Mouse (Mus musculus): Measurements from ENCODE around the gene Cmc2. TPM values are rescaled to one million over a fixed set of nuclear protein-coding genes. Genes with fewer than 3 reads are reported as not detected.
A peak's percentile ranks its signal among the peaks of the same experiment; 100 is the strongest.

Gene Cmc2
- polyA plus RNA-seq, 1 experiment from 2014 or later = 79.4 TPM

DNA sequence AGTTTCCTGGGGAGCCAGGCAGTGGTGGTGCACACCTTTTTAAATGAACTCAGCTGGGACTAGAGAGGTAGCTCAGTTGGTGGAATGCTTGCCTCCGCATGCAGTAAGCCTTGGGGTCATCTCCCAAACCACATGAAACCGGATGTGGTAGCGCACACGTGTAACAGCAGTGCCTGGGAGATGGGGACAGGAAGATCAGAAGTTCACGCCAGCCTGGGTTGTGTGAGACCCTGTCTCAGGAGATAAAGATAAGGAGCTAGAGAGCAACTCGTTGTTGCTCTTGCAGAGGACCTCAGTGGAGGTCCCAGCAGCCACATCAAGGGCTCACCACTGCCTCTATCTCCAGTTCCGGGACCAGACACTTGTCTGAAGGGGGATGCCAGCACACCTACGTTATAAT lies 2.3 kb upstream of the Cmc2 start:
- Histone ChIP-seq H3K27me3 (ENCODE audit: insufficient read depth, low read length) (no peaks in the 10 kb centered on the region), H3K4me1 (ENCODE audit: insufficient read depth, low read length) (peaks cover 11% of the 10 kb centered on the region), H3K4me3 (ENCODE audit: low read length) (no peak overlapping the region), H3K36me3 (ENCODE audit: insufficient read depth, low read length) (peaks cover 19% of the 10 kb centered on the region), H3K9ac (replicated peaks; ENCODE audit: low read length) (no peak overlapping the region), H3K4me2 (replicated peaks; ENCODE audit: low read depth, low read length) (no peak overlapping the region), H3K9me3 (ENCODE audit: low read length) (no peaks in the 10 kb centered on the region), H3K27ac (ENCODE audit: low read length) (no peak overlapping the region)
- 89% methylated on average over 8 of the region's 8 CpGs for WGBS
- no peak for ATAC-seq (ENCODE audit: low FRiP score, low TSS enrichment)

DNA sequence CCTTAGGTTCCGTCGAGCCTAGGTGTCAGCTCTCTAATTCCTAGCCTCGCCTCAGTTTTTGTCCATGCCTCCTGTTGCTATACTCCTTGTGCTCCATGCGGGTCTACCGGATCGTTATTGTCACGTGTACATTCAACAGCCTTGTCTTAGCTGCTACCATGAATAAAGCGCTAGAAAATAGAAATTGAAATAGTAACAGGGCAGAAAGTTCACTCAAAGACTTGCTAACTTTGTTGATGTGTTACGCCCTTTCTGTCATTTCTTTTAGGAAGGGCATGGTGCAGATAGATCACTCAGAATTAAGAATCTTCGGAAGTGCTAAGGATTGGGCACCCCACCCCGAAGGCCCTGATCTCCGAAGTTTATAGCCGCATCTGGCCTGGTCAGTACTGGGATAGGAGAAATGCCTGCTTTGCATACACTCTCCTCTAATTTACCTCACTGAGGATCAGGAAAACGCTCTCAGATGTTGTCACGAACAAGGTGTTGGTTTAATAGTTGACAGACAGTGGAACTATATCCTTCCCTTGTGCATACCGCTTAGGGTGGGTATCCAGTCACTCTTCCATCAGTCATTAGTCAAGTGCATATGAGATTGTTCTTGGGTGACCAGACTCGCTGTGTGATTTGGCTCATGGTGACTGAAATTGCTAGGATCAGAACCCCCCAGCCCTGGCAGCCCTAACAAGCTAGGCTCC lies 954 bp upstream of the Cmc2 start:
- peak overlapping the region; percentile 84 for H3K27ac ChIP-seq (ENCODE audit: low read length)
- 24% methylated on average over 17 of the region's 17 CpGs for WGBS
- no peak for ATAC-seq (ENCODE audit: low FRiP score, low TSS enrichment)

DNA sequence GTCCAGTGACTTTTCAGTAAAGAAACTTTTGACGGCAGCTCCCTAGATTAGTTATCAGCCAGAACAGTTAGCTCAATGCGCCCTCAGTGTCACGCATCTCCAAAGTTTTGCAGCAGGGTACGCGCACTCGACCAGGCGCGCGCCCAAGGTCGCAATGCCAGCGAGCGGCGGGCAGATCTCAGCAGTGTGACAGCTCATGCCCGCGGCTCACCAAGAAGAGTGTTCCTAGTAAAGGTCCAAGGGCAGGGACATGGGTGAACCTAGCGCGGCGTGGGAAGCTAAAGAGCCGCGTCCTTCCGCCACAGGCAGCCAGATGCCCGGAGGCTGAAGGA lies 284 bp downstream of the Cmc2 start:
- Histone ChIP-seq H3K9me3 (ENCODE audit: low read length) (no peaks in the 10 kb centered on the region), H3K4me3 (ENCODE audit: low read length) (peak overlapping the region; percentile 79), H3K4me1 (ENCODE audit: insufficient read depth, low read length) (peaks cover 11% of the 10 kb centered on the region), H3K27ac (ENCODE audit: low read length) (peak overlapping the region; percentile 84), H3K36me3 (ENCODE audit: insufficient read depth, low read length) (peaks cover 6% of the 10 kb centered on the region), H3K4me2 (replicated peaks; ENCODE audit: low read depth, low read length) (peak overlapping the region; percentile 81), H3K9ac (replicated peaks; ENCODE audit: low read length) (peak overlapping the region; percentile 80), H3K27me3 (ENCODE audit: insufficient read depth, low read length) (no peaks in the 10 kb centered on the region)
- ATAC-seq (ENCODE audit: low FRiP score, low TSS enrichment) = peak; percentile 75
- WGBS = 0% methylated on average over 22 of the region's 22 CpGs

More for the DNA sequence above, 954 bp upstream of the Cmc2 start:
- peak overlapping the region; percentile 79 for H3K4me3 ChIP-seq (ENCODE audit: low read length)
- H3K9me3 ChIP-seq (ENCODE audit: low read length) = no peaks in the 10 kb centered on the region
- H3K4me1 ChIP-seq (ENCODE audit: insufficient read depth, low read length) = peaks cover 11% of the 10 kb centered on the region
- H3K36me3 ChIP-seq (ENCODE audit: insufficient read depth, low read length) = peaks cover 8% of the 10 kb centered on the region; the same call in 1 of the 2 replicates
- H3K27me3 ChIP-seq (ENCODE audit: insufficient read depth, low read length) = no peaks in the 10 kb centered on the region
- peak overlapping the region; percentile 80 for H3K9ac ChIP-seq (replicated peaks; ENCODE audit: low read length)
- H3K4me2 ChIP-seq (replicated peaks; ENCODE audit: low read depth, low read length) = peak overlapping the region; percentile 81

DNA sequence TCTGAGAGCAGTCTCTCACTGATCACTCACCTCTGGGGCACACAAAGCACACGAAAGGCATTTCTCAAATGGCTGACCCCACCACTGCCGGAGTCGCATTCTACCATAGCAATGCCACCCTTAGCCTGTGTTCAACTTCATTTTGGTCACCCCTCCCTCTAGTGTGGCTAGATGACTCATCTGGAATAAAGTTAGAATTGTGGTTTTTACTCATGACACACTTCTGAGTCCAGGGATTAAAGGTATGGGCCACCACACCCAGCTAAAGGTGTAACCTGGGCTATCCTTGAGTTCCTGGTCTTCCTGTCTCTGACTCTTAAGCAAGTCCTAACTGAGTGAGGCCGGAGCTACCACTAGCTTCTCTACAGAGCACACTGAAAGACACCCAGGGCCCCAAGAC lies 15.4 kb downstream of the Cmc2 start:
- Histone ChIP-seq H3K9me3 (ENCODE audit: low read length) (0 out of 2 replicates have a peak, but pooled peaks cover 7% of the 10 kb centered on the region), H3K27ac (ENCODE audit: low read length) (no peak overlapping the region), H3K4me1 (ENCODE audit: insufficient read depth, low read length) (no peaks in the 10 kb centered on the region), H3K4me2 (replicated peaks; ENCODE audit: low read depth, low read length) (no peak overlapping the region), H3K9ac (replicated peaks; ENCODE audit: low read length) (no peak overlapping the region), H3K36me3 (ENCODE audit: insufficient read depth, low read length) (peaks cover 23% of the 10 kb centered on the region), H3K4me3 (ENCODE audit: low read length) (no peak overlapping the region), H3K27me3 (ENCODE audit: insufficient read depth, low read length) (no peaks in the 10 kb centered on the region)
- no peak for ATAC-seq (ENCODE audit: low FRiP score, low TSS enrichment)
- 97% methylated on average over 4 of the region's 4 CpGs for WGBS

DNA sequence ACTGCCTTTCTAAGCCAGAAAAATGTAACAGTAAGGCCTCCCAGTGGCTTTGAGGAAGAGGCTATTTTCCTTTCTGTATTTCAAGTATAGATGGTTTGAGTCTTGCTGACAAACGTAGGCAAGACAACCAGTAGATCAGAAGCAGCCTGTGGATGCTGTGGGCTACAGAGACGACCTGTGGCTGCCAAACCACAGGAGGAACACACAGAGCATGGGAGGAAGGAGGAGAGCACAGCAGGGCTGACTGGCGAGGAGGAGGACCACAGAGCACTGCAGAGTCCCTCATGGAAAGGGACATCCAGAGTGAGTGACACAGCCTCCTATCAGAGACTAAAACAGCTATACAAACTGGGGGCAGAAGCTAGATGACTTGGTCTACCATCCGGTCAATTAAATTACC lies 16.0 kb downstream of the Cmc2 start:
- H3K4me1 ChIP-seq (ENCODE audit: insufficient read depth, low read length) = no peaks in the 10 kb centered on the region
- no peak overlapping the region for H3K4me3 ChIP-seq (ENCODE audit: low read length)
- peaks cover 19% of the 10 kb centered on the region for H3K36me3 ChIP-seq (ENCODE audit: insufficient read depth, low read length)
- no peak overlapping the region for H3K27ac ChIP-seq (ENCODE audit: low read length)
- WGBS = 83% methylated on average over 4 of the region's 4 CpGs
- no peak for ATAC-seq (ENCODE audit: low FRiP score, low TSS enrichment)
- H3K9me3 ChIP-seq (ENCODE audit: low read length) = 0 out of 2 replicates have a peak, but pooled peaks cover 7% of the 10 kb centered on the region
- H3K4me2 ChIP-seq (replicated peaks; ENCODE audit: low read depth, low read length) = no peak overlapping the region
- no peak overlapping the region for H3K9ac ChIP-seq (replicated peaks; ENCODE audit: low read length)
- no peaks in the 10 kb centered on the region for H3K27me3 ChIP-seq (ENCODE audit: insufficient read depth, low read length)

DNA sequence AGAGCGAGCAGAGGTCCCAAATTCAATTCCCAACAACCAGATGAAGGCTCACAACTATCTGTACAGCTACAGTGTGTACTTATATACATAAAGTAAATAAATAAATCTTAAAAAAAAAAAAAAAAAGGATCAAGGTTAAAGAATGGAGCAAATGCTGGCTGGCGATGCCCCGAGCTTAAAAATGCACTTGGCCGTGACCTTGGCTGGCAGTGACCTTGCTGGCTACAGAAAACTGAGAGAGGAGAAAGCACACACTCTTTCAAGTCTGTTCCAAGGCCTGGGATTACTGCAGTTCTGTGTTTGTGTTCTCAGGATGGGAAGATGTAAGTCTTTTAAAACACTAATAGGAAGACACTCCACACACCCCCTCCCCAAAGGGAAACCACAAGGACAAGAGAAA lies 16.5 kb downstream of the Cmc2 start:
- 97% methylated on average over 4 of the region's 4 CpGs for WGBS
- Histone ChIP-seq H3K36me3 (ENCODE audit: insufficient read depth, low read length) (peaks cover 16% of the 10 kb centered on the region), H3K4me3 (ENCODE audit: low read length) (no peak overlapping the region), H3K27me3 (ENCODE audit: insufficient read depth, low read length) (no peaks in the 10 kb centered on the region), H3K9me3 (ENCODE audit: low read length) (0 out of 2 replicates have a peak, but pooled peaks cover 7% of the 10 kb centered on the region), H3K4me2 (replicated peaks; ENCODE audit: low read depth, low read length) (no peak overlapping the region), H3K27ac (ENCODE audit: low read length) (no peak overlapping the region), H3K9ac (replicated peaks; ENCODE audit: low read length) (no peak overlapping the region), H3K4me1 (ENCODE audit: insufficient read depth, low read length) (no peaks in the 10 kb centered on the region)
- no peak for ATAC-seq (ENCODE audit: low FRiP score, low TSS enrichment)

DNA sequence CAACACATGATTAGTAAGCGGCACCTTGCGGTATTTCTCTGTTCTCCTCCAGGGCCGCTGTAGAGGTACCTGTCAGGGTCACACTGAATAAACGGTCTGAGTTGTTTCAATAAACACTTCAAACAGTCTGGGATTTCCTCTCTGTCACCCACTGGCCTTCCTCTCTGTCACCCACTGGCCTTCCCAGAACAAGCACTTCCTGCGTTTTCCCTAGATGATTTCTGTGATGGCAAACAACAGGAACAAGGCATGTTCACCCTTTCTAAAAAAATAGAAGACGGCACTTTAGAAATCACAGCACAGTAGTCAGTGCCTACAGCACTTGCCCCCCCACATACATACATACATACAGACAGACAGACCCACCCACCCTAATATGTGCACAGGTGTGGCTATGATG lies 25.7 kb downstream of the Cmc2 start:
- 84% methylated on average over 6 of the region's 6 CpGs for WGBS
- H3K4me2 ChIP-seq (replicated peaks; ENCODE audit: low read depth, low read length) = no peak overlapping the region
- H3K9ac ChIP-seq (replicated peaks; ENCODE audit: low read length) = no peak overlapping the region
- H3K27ac ChIP-seq (ENCODE audit: low read length) = no peak overlapping the region
- no peak overlapping the region for H3K4me3 ChIP-seq (ENCODE audit: low read length)
- peaks cover 11% of the 10 kb centered on the region for H3K9me3 ChIP-seq (ENCODE audit: low read length)
- no peaks in the 10 kb centered on the region for H3K4me1 ChIP-seq (ENCODE audit: insufficient read depth, low read length)
- H3K27me3 ChIP-seq (ENCODE audit: insufficient read depth, low read length) = no peaks in the 10 kb centered on the region
- no peak for ATAC-seq (ENCODE audit: low FRiP score, low TSS enrichment)
- H3K36me3 ChIP-seq (ENCODE audit: insufficient read depth, low read length) = peaks cover 18% of the 10 kb centered on the region

DNA sequence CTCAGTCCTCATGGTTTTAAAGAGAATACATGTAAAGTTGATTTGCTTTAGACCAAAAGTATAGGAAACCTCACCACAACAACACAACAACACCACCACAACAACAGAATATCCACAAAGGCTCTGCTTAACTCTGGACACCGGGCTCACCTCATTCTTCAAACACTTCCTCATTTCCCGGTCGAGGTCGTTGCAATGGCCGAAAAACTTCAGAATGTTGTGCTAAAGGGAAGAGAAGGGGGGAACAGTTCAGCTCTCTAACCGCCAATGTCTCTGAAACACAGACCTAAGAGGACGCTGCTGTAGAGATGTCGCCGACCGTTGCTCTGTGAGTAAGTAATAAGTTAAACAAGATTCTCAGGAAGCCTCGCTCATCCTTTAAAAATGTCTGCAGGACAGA lies 27.3 kb downstream of the Cmc2 start:
- peaks cover 11% of the 10 kb centered on the region for H3K9me3 ChIP-seq (ENCODE audit: low read length)
- no peak for ATAC-seq (ENCODE audit: low FRiP score, low TSS enrichment)
- no peaks in the 10 kb centered on the region for H3K4me1 ChIP-seq (ENCODE audit: insufficient read depth, low read length)
- H3K4me3 ChIP-seq (ENCODE audit: low read length) = no peak overlapping the region
- WGBS = 89% methylated on average over 11 of the region's 11 CpGs
- H3K27ac ChIP-seq (ENCODE audit: low read length) = no peak overlapping the region
- no peaks in the 10 kb centered on the region for H3K27me3 ChIP-seq (ENCODE audit: insufficient read depth, low read length)
- H3K4me2 ChIP-seq (replicated peaks; ENCODE audit: low read depth, low read length) = no peak overlapping the region
- no peak overlapping the region for H3K9ac ChIP-seq (replicated peaks; ENCODE audit: low read length)
- H3K36me3 ChIP-seq (ENCODE audit: insufficient read depth, low read length) = peaks cover 24% of the 10 kb centered on the region

DNA sequence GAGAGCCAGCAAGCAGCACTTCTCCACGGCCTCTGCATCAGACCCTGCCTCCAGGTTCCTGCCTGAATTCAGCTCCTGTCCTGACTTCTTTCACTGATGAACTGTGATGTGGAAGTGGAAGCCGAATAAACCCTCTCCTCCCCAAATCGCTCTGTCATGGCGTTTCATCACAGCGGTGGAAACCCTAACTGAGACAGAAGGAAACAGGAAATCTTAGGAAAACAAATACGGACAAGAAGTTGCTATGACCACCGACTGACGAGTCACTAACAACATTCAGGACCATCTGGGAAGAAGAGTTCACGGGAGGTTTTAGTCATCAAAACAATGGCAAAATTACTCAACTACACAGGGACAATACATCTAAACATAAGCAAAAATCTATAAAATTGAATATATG lies 28.6 kb downstream of the Cmc2 start:
- Histone ChIP-seq H3K27me3 (ENCODE audit: insufficient read depth, low read length) (no peaks in the 10 kb centered on the region), H3K9ac (replicated peaks; ENCODE audit: low read length) (no peak overlapping the region), H3K36me3 (ENCODE audit: insufficient read depth, low read length) (peaks cover 33% of the 10 kb centered on the region), H3K9me3 (ENCODE audit: low read length) (peaks cover 11% of the 10 kb centered on the region), H3K4me2 (replicated peaks; ENCODE audit: low read depth, low read length) (no peak overlapping the region), H3K4me3 (ENCODE audit: low read length) (no peak overlapping the region), H3K4me1 (ENCODE audit: insufficient read depth, low read length) (no peaks in the 10 kb centered on the region), H3K27ac (ENCODE audit: low read length) (no peak overlapping the region)
- 65% methylated on average over 9 of the region's 9 CpGs for WGBS
- ATAC-seq (ENCODE audit: low FRiP score, low TSS enrichment) = no peak

DNA sequence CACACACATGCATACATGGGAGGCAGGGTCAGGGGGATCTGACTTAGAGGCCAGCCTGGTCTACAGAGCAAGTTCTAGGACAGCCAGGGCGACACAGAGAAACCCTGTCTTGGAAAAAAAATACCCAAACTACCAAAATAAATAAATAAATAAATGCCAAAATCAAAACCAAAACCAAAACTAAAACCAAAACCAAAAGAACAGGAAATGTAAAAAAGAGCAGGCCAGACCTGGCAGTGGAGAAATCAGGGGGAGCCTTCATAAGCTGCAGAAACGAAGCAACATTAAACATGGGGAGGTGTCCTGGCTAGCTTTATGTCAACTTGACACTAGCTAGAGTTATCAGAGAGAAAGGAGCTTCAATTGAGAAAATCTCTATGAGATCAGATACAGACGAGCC lies 29.1 kb downstream of the Cmc2 start:
- H3K9me3 ChIP-seq (ENCODE audit: low read length) = peaks cover 11% of the 10 kb centered on the region
- H3K4me3 ChIP-seq (ENCODE audit: low read length) = no peak overlapping the region
- no peak for ATAC-seq (ENCODE audit: low FRiP score, low TSS enrichment)
- H3K9ac ChIP-seq (replicated peaks; ENCODE audit: low read length) = no peak overlapping the region
- 94% methylated on average over 3 of the region's 3 CpGs for WGBS
- peaks cover 37% of the 10 kb centered on the region for H3K36me3 ChIP-seq (ENCODE audit: insufficient read depth, low read length)
- no peak overlapping the region for H3K27ac ChIP-seq (ENCODE audit: low read length)
- H3K4me2 ChIP-seq (replicated peaks; ENCODE audit: low read depth, low read length) = no peak overlapping the region
- H3K4me1 ChIP-seq (ENCODE audit: insufficient read depth, low read length) = no peaks in the 10 kb centered on the region
- H3K27me3 ChIP-seq (ENCODE audit: insufficient read depth, low read length) = no peaks in the 10 kb centered on the region

All from kidney, embryonic 16.5 days (tissue).